Mouse (Mus musculus) monocyte, adult 5-6 weeks (primary cell): Measurements from ENCODE around the gene Plk5. TPM values are rescaled to one million over a fixed set of nuclear protein-coding genes. Genes with fewer than 3 reads are reported as not detected.

Experiments used
- ATAC-seq: fragments of 153-309, 156-312 bp; replicated peaks from 2 replicates; pipeline ENCODE4 v1.8.0; 2017; ENCODE audit warnings: mild to moderate bottlenecking; ENCODE audit not compliant: low TSS enrichment, insufficient number of reproducible peaks, severe bottlenecking, poor library complexity, low FRiP score
- total RNA-seq: library from RNA; stranded (forward); fragments of 200-1000, 200-491, 200-594 nt; gene quantifications from 3 replicates; pipeline ENCODE4 v1.2.3, GENCODE M21; 2017

Plk5 gene
- total RNA-seq, 1 experiment from 2014 or later, result not detected

- ATAC-seq, result no peak
Measured at GRCm38 (mm10) chr10:80348981-80349380, 7.3 kb upstream of the Plk5 start.

GRCm38 (mm10) chr10:80350292-80350691 lies 6.0 kb upstream of the Plk5 start:
- ATAC-seq, result peak; percentile 88

GRCm38 (mm10) chr10:80351896-80352295 lies 4.4 kb upstream of the Plk5 start:
- no peak for ATAC-seq

DNA sequence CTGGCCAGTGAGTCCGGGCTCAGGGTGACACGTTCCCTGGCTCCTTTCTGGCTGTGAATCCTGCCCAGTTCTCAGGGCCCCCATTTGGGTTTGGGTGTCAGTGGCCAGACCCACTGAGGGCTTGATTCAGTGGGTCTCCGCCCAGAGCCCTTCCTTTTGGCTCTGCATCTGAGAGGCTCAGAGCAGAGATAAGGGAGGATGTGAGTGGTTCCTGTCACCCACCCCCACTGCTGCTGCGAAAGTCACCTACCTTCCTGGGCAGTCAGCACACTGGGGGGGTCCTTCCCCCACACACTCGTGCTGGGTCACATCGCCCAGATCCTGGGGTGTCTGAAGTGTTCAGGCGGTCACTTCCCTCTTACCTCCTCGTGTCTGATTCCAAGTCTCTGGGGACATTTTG lies 3.5 kb upstream of the Plk5 start:
- ATAC-seq, result no peak

DNA sequence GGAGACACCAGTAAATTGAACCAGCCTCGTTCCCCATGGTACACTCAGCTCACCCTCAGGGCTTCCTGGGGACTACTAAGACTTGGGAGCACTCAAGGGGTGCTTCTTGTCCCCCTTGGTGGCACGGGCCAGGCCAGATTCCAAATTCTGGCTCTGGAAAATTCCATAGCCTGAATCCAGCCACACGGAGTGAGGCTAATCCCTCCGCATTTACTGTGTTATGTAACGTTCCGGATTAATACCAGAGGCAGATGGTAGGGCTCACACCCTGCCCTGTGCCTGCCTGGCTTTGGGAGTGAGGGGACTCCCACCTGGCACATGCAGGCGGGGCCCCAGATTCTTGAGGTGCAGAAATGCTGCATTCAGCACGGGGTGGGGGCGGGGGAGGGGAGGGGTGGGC lies 828 bp upstream of the Plk5 start:
- ATAC-seq, result no peak

- ATAC-seq, result no peak
Measured at GRCm38 (mm10) chr10:80356737-80357136, 478 bp downstream of the Plk5 start.

DNA sequence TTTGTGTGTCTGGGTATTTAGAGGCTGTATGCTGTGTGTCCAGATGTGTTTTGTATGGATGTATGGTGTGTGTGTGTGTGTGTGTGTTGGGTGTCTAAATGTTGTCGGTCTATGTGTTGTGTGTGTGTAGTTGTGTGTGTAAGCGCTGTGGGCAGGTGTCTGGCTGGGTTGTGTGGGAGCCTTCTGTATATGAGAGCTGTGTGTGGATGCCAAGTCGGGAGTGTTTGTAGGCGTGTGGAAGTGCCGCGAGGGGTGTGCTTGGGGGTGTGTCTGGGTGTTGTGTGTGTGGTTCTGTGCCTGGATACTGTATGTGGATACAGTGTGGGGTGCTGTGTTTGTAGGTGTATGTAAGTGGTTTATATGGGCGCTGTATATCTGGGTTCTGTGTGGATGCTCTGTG lies 1.1 kb downstream of the Plk5 start:
- ATAC-seq, result no peak

DNA sequence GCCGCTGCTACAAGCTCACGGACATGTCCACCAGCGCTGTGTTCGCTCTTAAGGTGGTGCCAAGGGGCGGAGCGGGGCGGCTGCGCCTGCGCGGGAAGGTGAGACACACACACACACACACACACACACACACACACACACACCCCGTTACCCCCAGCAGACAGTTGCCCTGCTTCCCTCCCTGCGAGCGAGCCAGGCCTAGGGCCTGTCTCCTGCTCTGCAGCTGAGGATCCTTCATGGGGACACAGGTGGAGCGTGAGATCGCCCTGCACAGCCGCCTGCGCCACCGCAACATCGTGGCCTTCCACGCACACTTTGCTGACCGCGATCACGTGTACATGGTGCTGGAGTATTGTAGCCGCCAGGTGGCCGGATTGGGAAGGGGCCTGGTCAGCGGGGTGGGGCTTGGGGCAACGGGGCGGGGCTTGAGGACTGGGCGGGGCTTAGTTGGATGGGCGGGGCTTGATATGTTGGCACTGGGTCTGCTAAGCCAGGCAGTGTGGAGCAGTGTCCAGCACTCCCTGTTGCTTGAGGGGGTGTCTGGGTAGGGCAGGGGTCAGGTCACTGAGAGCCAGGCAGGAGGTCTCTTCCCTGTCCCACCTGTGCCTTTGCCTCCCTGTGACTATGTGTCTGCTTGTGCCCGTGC lies 1.9 kb downstream of the Plk5 start:
- no peak for ATAC-seq

- no peak for ATAC-seq
Measured at GRCm38 (mm10) chr10:80363734-80364133, 7.5 kb downstream of the Plk5 start.

DNA sequence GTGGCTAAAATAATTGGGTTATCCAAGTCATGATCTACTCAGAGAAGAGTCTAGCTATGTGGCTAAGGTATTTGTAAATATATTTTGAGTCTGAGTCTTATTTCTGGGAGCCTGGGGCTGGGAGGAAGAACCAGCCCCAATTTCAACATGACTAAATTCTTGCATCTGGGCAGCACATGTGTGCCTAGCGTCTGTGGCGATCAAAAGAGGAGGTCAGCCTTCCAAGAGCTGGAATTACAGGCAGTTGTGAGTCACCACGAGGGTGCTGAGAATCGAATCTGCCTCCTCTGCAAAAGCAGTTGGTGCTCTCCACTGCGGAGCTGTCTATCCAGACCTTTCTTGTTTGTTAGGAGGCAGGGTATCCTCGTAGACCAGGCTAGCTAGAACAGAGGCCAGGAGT lies 9.5 kb downstream of the Plk5 start:
- no peak for ATAC-seq

GRCm38 (mm10) chr10:80367954-80368353 lies 11.7 kb downstream of the Plk5 start:
- no peak for ATAC-seq

DNA sequence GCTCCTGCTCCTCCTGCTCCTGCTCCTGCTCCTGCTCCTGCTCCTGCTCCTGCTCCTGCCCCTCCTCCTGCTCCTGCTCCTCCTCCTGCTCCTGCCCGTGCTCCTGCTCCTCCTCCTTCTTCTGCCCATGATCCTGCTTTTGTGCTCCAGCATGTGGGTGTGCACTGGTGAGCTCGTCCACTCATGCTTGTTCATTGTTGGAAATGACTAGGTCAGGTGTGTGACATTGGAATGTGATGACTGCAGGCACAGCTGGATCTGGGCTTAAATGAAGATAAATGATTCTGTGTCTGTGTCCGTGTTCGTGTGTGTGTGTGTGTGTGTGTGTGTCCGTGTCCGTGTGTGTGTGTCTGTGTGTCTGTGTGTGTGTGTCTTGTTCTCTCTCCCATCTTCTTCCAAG lies 12.1 kb downstream of the Plk5 start:
- no peak for ATAC-seq

DNA sequence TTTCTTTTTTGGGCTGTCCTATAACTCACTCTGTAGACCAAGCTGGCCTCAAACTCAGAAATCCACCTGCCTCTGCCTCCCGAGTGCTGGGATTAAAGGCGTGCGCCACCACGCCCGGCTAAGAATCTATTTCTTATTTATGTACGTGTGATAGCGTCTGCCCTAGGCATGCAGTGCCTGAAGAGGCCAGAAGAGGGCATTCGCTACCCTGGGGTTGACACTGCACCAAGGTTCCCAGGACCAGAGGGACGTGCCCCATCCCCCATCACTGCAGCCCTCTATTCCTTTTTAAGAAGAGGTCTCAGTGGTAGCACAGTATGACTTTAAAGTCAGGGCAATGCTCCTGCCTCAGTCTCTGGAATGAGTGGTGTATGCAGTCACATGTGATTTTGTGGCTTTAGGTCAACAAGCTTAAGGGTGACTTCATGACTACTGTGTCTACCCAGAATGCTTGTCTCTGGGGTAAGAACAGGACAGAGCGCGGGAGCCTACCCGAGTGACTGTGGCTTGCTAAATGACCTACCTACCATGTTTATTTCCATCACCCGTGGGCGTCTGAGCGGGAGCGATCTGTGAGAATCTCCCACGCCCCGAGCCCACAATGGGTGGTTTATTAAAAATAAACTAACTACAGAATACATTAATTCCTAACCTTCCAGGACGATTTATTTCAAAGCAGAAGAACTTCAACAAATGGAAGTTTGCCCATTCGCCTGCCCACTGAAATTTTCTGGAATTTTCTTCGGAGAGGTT lies 13.9 kb downstream of the Plk5 start:
- ATAC-seq, result no peak

GRCm38 (mm10) chr10:80371411-80371966 lies 15.2 kb downstream of the Plk5 start:
- no peak for ATAC-seq

- no peak for ATAC-seq
Measured at GRCm38 (mm10) chr10:80371983-80372382, 15.7 kb downstream of the Plk5 start.

- no peak for ATAC-seq
Measured at GRCm38 (mm10) chr10:80372706-80373105, 16.4 kb downstream of the Plk5 start.

DNA sequence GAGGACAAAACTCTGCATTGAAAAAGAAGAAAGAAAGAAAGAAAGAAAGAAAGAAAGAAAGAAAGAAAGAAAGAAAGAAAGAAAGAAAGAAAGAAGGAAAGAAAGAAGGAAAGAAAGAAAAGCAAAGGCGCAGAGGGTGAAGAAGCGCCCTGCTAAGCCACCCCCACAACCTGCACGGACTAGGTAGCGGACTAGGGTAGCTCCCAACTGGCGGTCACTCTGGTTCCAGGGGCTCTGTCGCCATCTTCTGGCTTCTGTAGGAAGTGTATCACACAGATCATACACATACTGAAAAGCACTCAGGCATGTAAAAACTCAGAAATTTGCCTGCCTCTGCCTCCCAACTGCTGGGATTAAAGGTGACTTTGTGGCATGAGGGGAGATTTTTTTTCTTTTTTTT lies 17.8 kb downstream of the Plk5 start:
- no peak for ATAC-seq

- peak; percentile 96 for ATAC-seq
Measured at GRCm38 (mm10) chr10:80376160-80376559, 19.9 kb downstream of the Plk5 start.

- ATAC-seq, result no peak
Measured at GRCm38 (mm10) chr10:80377716-80378115, 21.5 kb downstream of the Plk5 start.
